Mouse (Mus musculus): ENCODE measurements around the gene Olfr160. TPM values are rescaled to one million over a fixed set of nuclear protein-coding genes. Genes with fewer than 3 reads are reported as not detected.

The Olfr160 gene
- polyA plus RNA-seq (2014; fragmentation: Illumina TruSeq; extraction: RNeasy Lipid Tissue Mini Kit (QIAGEN cat#74804); ENCODE audit: low read depth, low replicate concordance), result not detected

GRCm38 (mm10) chr9:37716150-37716549 lies at the start of gene Olfr160:
Gene Olfr160, minus strand, starts transcription at chr9:37716250.

GRCm38 (mm10) chr9:37744806-37745205 lies 28.8 kb upstream of the Olfr160 start, which contains the start of gene Olfr874:
Gene Olfr874, plus strand, starts transcription at chr9:37745106.

GRCm38 (mm10) chr9:37669115-37669514 lies 46.9 kb downstream of the Olfr160 start, which contains the start of gene Panx3:
Gene Panx3, minus strand, starts transcription at chr9:37669235.

Other genes with a start within 250 kb of the Olfr160 start
- 34.6 TPM for gene Msantd2, start 226.9 kb downstream of the Olfr160 start, polyA plus RNA-seq (2014; fragmentation: Illumina TruSeq; extraction: RNeasy Lipid Tissue Mini Kit (QIAGEN cat#74804); ENCODE audit: low read depth, low replicate concordance)
- 2.3 TPM for gene Esam, start 188.2 kb downstream of the Olfr160 start, polyA plus RNA-seq (2014; fragmentation: Illumina TruSeq; extraction: RNeasy Lipid Tissue Mini Kit (QIAGEN cat#74804); ENCODE audit: low read depth, low replicate concordance)
- gene Vsig2, start 177.0 kb downstream of the Olfr160 start, polyA plus RNA-seq (2014; fragmentation: Illumina TruSeq; extraction: RNeasy Lipid Tissue Mini Kit (QIAGEN cat#74804); ENCODE audit: low read depth, low replicate concordance), result not detected
- 0.20 TPM for gene Nrgn, start 163.3 kb downstream of the Olfr160 start, polyA plus RNA-seq (2014; fragmentation: Illumina TruSeq; extraction: RNeasy Lipid Tissue Mini Kit (QIAGEN cat#74804); ENCODE audit: low read depth, low replicate concordance)
- 14.4 TPM for gene Siae, start 160.6 kb downstream of the Olfr160 start, polyA plus RNA-seq (2014; fragmentation: Illumina TruSeq; extraction: RNeasy Lipid Tissue Mini Kit (QIAGEN cat#74804); ENCODE audit: low read depth, low replicate concordance)
- 4,141 TPM for gene Spa17, start 102.5 kb downstream of the Olfr160 start, polyA plus RNA-seq (2014; fragmentation: Illumina TruSeq; extraction: RNeasy Lipid Tissue Mini Kit (QIAGEN cat#74804); ENCODE audit: low read depth, low replicate concordance)
- 57.5 TPM for gene Tbrg1, start 58.9 kb downstream of the Olfr160 start, polyA plus RNA-seq (2014; fragmentation: Illumina TruSeq; extraction: RNeasy Lipid Tissue Mini Kit (QIAGEN cat#74804); ENCODE audit: low read depth, low replicate concordance)
- 0.91 TPM for gene Panx3, start 47.0 kb downstream of the Olfr160 start, polyA plus RNA-seq (2014; fragmentation: Illumina TruSeq; extraction: RNeasy Lipid Tissue Mini Kit (QIAGEN cat#74804); ENCODE audit: low read depth, low replicate concordance)
- 0.63 TPM for gene Olfr874, start 28.9 kb upstream of the Olfr160 start, polyA plus RNA-seq (2014; fragmentation: Illumina TruSeq; extraction: RNeasy Lipid Tissue Mini Kit (QIAGEN cat#74804); ENCODE audit: low read depth, low replicate concordance)
- 0.36 TPM for gene Olfr875, start 55.6 kb upstream of the Olfr160 start, polyA plus RNA-seq (2014; fragmentation: Illumina TruSeq; extraction: RNeasy Lipid Tissue Mini Kit (QIAGEN cat#74804); ENCODE audit: low read depth, low replicate concordance)
- gene Olfr876, start 86.8 kb upstream of the Olfr160 start, polyA plus RNA-seq (2014; fragmentation: Illumina TruSeq; extraction: RNeasy Lipid Tissue Mini Kit (QIAGEN cat#74804); ENCODE audit: low read depth, low replicate concordance), result not detected
- not detected for gene Olfr877, start 138.0 kb upstream of the Olfr160 start, polyA plus RNA-seq (2014; fragmentation: Illumina TruSeq; extraction: RNeasy Lipid Tissue Mini Kit (QIAGEN cat#74804); ENCODE audit: low read depth, low replicate concordance)
- gene Olfr145, start 180.5 kb upstream of the Olfr160 start, polyA plus RNA-seq (2014; fragmentation: Illumina TruSeq; extraction: RNeasy Lipid Tissue Mini Kit (QIAGEN cat#74804); ENCODE audit: low read depth, low replicate concordance), result not detected
- gene Olfr878, start 201.6 kb upstream of the Olfr160 start, polyA plus RNA-seq (2014; fragmentation: Illumina TruSeq; extraction: RNeasy Lipid Tissue Mini Kit (QIAGEN cat#74804); ENCODE audit: low read depth, low replicate concordance), result not detected

Data from testis, adult 10 weeks (tissue).